Mouse (Mus musculus) liver, postnatal 0 days (tissue): ENCODE results near the gene Tarbp2.

Experiments used
- CTCF ChIP-seq: sonication (generic); IDR thresholded peaks from 2 replicates; pipeline ENCODE4 v1.5.1; 2016; ENCODE audit warnings: antibody characterized with exemption, low read depth
- EP300 ChIP-seq: IDR thresholded peaks from 2 replicates; pipeline ENCODE4 v1.6.1; 2016; ENCODE audit warnings: antibody characterized with exemption, low read depth, mild to moderate bottlenecking

- TF ChIP-seq CTCF (no peak), EP300 (no peak)
Measured at GRCm38 (mm10) chr15:102528396-102528795, 10.4 kb downstream of the Tarbp2 start.
